Mouse (Mus musculus) spleen, postnatal 4 days (tissue): ENCODE measurements around the gene Scly.

Source experiments
- DNase-seq, 2 experiments: peaks; one replicate each; pipeline ENCODE4 v3.0.0; 2022; ENCODE audit warnings: low spot score in 2 of 2

Gene Scly

DNA sequence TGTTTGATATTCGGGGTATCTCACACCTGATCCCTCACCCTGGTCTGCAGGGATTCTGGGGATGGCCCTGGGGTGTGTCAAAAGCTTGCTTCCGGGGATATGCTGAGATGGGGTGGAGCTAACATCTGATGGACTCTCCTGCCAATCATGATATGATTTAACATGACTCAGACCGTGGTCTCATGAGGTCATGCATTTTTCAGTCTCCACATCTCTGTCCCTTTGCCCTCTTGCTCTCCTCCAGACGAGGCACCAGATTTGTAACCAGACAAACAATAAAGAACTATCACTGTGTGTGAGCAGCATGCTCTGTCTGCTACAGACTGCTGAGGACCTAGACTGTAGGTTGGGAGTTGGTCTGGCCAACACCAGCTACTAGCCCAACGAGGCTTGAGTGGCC lies 64.0 kb downstream of the Scly start:
- DNase-seq, result no peak

DNA sequence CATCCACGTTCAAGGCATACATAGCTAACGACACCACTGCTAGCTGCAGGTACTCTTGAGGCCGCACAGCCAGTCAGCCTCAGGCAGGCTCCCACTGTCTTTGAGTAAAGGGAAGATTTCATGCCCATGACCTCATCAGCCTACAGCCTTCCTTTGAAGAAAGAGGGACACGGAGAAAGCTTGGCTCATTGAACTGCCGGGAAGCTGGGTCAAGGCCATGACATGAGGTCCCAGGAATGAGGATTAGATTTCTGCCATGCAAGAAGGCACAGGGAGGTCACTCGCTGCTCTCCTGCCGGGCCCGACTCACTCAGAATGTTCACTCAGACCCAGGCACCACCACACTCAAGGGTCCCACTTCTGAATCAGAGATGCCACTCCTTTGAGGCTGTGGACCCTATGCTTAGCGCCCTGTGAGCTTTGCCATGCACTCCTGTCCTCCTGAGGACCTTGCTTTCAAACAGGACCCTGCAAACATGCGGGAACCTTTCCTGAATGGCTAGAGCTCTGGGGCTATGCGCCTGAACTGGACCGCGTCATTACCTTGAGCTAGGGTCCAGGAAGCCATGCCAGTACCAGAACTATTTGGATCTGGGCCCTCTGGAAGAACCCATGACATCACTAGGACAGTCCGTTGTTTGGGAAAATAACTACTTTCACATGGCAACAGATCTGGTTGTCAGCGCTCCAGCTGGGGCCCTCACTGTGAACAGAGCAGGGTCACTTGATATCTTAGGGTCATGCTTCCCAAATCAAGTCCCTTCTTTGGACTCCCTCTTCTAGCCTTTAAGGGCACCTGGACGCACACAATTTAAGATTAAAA lies 66.9 kb downstream of the Scly start:
- no peak for DNase-seq

DNA sequence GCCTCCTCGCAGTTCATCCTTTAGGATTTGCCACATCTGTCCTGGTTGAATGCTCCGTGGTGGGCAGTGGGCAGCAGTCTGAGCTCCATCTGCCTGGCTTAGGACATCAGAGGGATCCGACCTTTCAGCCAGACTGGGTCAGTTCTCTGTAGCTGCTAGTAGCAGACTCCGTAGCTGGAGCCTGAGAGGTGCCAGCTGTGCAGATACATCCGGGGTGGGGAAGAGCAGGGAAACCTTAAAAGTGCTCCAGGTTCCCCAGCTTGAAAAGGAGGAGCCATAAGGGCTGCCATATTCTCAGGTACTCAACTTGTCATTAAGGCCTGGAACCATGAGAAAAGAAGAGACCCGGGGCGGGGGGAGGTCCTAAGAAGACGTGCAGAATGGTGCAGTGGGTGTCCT lies 67.7 kb downstream of the Scly start:
- DNase-seq, result peak in 1 of 2 experiments; percentile 61

GRCm38 (mm10) chr1:91366215-91367108 lies 68.3 kb downstream of the Scly start, which contains the start of gene Erfe:
Erfe (plus strand) TSS chr1:91366430.
- peak; percentile 84 to 96 for DNase-seq

DNA sequence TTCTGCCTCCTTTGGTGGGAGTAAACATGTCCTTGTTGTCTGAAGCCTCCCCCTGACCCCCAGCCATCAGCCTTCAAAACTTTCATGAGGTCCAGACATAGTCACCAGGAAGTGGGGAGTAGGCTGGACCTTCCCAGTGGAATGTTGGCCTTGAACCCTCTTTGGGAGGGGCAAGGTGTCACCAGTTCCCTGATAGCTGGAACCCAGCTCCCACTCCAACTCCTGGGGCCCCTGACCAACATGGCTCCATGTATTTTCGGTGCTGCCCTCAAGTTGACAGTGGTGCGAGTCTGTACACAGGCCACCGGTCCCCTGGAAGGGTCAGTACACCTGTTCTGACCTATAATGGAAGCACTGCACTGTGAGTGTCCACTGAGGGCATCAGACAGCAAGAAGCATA lies 69.2 kb downstream of the Scly start:
- peak in 1 of 2 experiments; percentile 60 for DNase-seq

- no peak for DNase-seq
Measured at GRCm38 (mm10) chr1:91369408-91369807, 71.3 kb downstream of the Scly start.

- DNase-seq, result peak in 1 of 2 experiments; percentile 59
Measured at GRCm38 (mm10) chr1:91370055-91370454, 71.9 kb downstream of the Scly start.
